Mouse (Mus musculus) liver, embryonic 14.5 days (tissue): ENCODE measurements at regions not wholly inside any gene's neighbourhood (a gene's known extent, or its start where the extent isn't known, plus 50 kb on each side); places are given as distances from the start of the nearest gene placed in this dataset.

Experiments
- CTCF ChIP-seq: IDR thresholded peaks from 2 replicates; pipeline ENCODE4 v1.5.1; 2016; ENCODE audit warnings: antibody characterized with exemption, low read depth, control low read depth
- EP300 ChIP-seq: IDR thresholded peaks from 2 replicates; pipeline ENCODE4 v1.6.1; 2016; ENCODE audit warnings: antibody characterized with exemption, low read depth

DNA sequence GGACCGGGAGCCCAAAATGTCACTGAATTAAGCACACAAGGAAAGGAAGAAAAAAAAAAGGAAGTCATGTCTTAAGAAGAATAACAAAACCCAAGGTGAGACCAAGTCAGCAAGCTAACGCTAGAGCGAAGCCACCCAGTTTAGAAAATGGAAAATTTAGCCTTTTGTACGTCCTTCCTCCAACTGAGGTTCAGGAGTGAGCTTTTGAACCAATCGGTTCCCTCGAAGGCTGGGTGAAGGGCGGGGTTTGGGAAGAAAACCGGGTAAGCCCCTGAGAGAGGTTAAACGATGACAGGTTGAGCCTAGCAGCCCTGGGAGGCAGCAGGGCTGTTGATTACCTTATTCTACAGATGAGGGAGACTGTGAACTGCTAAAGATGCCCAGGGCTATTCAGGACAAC lies 65.6 kb upstream of the Slc35b4 start:
- no peak for TF ChIP-seq CTCF
- TF ChIP-seq EP300: no peak
